Mouse (Mus musculus) cerebellum, postnatal 36 days (tissue): Measurements from ENCODE around the gene Dkkl1.

Source experiments
- DNase-seq, 2 experiments: peaks; one replicate each; pipeline ENCODE4 v3.0.0; 2021 to 2022; ENCODE audit warnings: mixed read lengths in 2 of 2

The Dkkl1 gene

GRCm38 (mm10) chr7:45229046-45229445 lies 17.1 kb upstream of the Dkkl1 start:
- DNase-seq = no peak

GRCm38 (mm10) chr7:45228548-45228947 lies 16.6 kb upstream of the Dkkl1 start:
- no peak for DNase-seq

DNA sequence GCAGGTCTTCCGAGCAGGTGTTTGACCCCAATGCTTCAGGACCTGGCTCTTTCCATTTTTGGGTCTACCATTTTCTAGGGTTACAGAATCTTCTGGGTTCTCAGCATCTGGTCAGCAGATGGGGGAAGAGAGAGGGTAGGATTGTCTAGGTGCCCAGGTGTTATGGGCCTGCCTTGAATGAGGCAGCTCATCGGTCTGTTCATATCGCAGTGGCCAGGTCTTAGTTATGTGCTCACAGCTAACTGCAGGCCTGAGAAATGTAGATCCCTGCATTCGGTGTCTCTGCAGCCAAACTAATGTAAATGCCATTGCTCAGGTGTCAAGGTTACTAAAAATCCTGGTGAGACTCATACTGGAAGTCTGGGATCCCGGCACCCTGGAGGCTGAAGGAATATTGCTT lies 14.5 kb upstream of the Dkkl1 start:
- no peak for DNase-seq

DNA sequence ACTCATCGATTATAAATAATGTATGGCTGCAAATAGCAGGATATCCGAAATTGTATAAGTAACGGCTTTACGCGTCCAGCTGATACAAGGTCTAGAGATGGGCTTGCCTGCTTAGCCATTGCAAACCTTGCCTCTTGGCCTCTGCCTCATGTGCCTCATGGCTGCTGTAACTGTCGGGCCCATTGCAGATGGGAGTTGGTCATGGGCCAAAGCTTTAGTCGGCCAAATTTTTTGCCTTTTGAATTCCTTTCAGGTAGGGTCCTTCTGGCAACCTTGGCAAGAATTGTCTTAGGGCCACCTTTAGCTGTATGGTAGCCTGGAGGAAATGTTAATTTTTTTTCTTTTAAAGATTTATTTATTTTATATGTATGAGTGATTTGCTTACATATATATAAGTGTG lies 12.9 kb upstream of the Dkkl1 start:
- no peak for DNase-seq

DNA sequence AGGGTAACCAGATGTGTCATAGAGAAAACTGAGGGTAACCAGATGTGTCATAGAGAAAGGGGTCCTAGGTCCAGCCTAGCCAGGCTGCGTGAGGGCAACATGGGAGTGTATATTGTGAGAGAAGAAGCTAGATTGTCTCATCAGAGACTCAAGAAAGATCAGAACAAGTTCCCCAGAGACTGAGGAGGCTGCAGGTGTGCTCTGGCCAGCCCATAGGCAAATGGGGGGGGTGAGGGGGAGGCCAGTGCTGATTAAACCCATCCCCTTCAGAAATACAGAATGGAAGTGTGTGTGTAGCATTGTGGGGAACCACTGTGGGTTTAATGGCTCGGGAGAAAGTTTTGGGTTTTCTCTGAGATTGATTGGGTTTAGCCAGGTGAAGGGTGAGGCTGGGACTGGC lies 9.7 kb upstream of the Dkkl1 start:
- no peak for DNase-seq

GRCm38 (mm10) chr7:45216442-45217183 lies 4.7 kb upstream of the Dkkl1 start:
- DNase-seq = no peak

GRCm38 (mm10) chr7:45215673-45216441 lies 3.9 kb upstream of the Dkkl1 start, which contains the start of gene Tead2:
Gene Tead2, plus strand, starts transcription at chr7:45215753.
- no peak for DNase-seq

GRCm38 (mm10) chr7:45213708-45214107 lies 1.8 kb upstream of the Dkkl1 start:
- no peak for DNase-seq

GRCm38 (mm10) chr7:45212356-45212755 lies 409 bp upstream of the Dkkl1 start:
- no peak for DNase-seq

- no peak for DNase-seq
These were observed 877 bp downstream of the Dkkl1 start for GRCm38 (mm10) chr7:45211070-45211469.

DNA sequence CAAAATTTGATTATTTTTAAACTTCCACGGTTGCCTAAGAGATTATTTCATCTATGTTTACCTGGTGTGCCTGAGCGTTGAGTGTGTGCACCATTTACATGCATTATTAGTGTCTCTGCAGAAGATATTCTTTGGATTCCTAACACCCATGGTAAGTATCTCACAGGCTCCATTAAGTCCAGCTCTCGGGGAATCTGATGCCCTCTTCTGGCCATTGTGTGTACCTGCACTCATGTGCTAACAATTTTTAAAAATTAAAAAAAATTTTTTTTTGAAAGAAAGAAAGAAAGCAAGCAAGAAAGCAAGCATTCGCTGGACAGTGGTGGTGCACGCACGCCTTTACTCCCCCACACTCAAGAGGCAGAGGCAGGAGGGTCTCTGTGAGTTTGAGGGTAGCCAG lies 3.7 kb downstream of the Dkkl1 start:
- DNase-seq = no peak

- peak; percentile 94 to 95 for DNase-seq
These were observed 7.4 kb downstream of the Dkkl1 start, which contains the start of gene Ccdc155 for GRCm38 (mm10) chr7:45204380-45205143. Gene Ccdc155, minus strand, starts transcription at chr7:45204892.

DNA sequence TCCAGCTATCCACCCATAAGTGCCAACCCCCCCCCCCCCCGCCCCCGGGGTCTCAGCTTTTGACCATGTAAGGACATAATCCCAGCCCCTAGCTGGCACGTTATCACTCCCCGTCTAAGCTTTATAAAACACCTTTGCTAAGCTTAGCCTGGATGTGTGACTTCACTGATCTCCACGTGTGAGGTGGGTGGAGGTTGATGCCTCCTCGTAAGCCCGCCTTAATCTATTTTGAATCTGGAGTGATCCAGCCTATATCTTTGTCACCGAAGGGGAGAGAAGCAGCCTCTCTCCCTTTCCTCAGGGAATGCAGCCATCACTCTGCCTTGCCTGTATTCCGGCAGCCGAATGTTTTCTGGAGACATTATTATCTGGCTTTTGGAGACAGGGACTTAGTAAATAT lies 9.3 kb downstream of the Dkkl1 start:
- DNase-seq = no peak

GRCm38 (mm10) chr7:45198961-45199360 lies 13.0 kb downstream of the Dkkl1 start:
- DNase-seq = no peak

GRCm38 (mm10) chr7:45198435-45198834 lies 13.5 kb downstream of the Dkkl1 start:
- DNase-seq = peak; percentile 92 to 93

DNA sequence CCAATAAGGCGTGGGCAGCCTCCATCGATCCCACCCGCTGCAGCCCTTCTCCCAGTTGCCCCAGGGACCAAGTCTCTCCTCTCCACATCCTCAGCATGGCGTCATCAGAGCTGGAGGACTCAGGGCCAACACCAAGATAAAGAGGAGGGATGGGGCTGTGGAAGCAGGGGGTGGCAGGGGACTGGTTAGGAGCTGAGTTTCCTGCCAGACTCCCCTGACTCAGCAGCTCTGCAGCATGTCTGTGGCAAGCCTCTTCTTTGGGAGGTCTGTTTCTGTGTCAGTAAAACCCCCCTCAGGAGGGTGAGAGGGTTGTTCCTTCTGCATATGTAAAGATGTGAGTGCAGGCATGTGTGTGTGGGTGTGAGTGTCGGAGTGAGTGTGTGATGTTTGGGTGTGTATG lies 15.0 kb downstream of the Dkkl1 start:
- no peak for DNase-seq

- no peak for DNase-seq
These were observed 15.8 kb downstream of the Dkkl1 start for GRCm38 (mm10) chr7:45196176-45196535.

DNA sequence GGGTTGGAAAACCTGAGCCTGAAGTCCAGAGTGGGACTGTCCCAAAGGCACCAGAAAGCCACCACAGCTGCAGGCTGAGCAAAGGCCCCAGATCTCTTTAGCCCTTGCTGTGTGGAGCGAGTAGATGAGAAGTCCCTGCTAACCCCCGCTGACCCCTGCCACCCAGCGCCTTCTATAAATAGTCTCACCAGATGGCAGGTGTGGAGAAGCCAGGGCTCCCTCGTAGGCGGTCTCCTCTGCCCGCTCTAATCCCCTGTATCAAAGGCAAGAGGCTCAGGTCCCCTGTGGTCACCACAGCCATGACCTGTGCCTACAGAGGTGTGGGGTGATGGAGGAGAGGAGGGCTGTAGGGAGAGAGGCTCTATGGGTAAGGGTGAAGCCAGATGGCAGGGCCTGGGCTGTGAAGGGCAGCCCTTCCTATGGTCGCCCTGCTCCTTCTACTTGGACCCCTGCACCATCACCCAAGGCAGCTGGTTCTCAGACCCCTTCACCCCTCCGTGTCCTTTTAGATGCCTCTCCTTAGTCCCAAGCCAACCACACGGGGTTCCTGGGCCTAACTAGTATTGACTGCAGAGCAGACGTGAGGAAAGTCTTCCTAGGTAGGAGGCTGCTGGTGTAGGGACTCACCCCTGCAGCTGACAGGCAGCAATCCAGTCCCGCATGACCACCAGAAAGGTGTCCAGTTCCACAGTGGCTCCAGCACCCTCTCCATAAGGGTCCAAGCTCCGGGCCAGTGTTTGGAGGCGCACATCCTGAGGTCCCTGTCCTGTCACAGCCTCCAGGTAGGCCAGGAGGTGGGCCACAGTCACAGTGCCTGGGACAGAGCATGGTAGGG lies 16.4 kb downstream of the Dkkl1 start:
- peak; percentile 51 to 54 for DNase-seq

GRCm38 (mm10) chr7:45193871-45194785 lies 17.8 kb downstream of the Dkkl1 start:
- DNase-seq = peak in 1 of 2 experiments; percentile 68

DNA sequence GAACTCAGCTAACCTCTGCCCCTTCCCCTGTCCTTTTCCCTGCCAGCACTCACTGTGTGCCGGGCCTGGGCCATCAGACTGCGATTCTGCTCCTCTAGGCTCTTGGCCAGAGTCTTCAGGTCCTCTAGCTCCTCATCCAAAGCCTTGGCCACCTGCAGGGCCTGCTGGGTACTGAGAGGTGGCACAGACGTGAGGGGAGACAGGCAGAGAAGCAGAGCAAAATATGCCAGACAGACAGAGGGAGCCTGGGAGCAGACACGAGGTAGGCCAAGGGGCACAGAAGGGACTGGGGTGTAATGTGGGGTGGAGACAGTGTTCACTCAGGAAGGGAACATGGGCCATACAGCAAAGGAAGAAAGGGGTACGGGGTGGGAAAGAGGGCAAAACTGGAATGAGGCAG lies 18.5 kb downstream of the Dkkl1 start:
- peak; percentile 52 to 59 for DNase-seq

GRCm38 (mm10) chr7:45192585-45193310 lies 19.2 kb downstream of the Dkkl1 start:
- DNase-seq = no peak
